Mouse (Mus musculus) gastrocnemius, postnatal 25 days (tissue): Measurements from ENCODE around the gene Park7. TPM values are rescaled to one million over a fixed set of nuclear protein-coding genes. Genes with fewer than 3 reads are reported as not detected.
A peak's percentile ranks its signal among the peaks of the same experiment; 100 is the strongest.
"Not testable (repeated sequence)": the region's sequence is repeated elsewhere in the genome, so short reads cannot be mapped to it uniquely, and the experiment has no call there.

Experiments used
- DNase-seq: peaks from one replicate; pipeline ENCODE4 v3.0.0; 2022
- total RNA-seq, 2 experiments: library from RNA; stranded (reverse); gene quantifications; 1 replicate in 1 of 2; 2 replicates in 1 of 2; pipeline ENCODE4 v1.2.3; 2021

Gene Park7
- total RNA-seq, 2 experiments from 2014 or later: 669 to 811 TPM

- no peak for DNase-seq
Measured at GRCm38 (mm10) chr4:150875393-150875792, 38.8 kb downstream of the Park7 start.

GRCm38 (mm10) chr4:150874416-150874815 is 39.8 kb downstream of the Park7 start:
- DNase-seq: not testable (repeated sequence)

- no peak for DNase-seq
Measured at GRCm38 (mm10) chr4:150872681-150873080, 41.6 kb downstream of the Park7 start.

GRCm38 (mm10) chr4:150872139-150872651 is 42.0 kb downstream of the Park7 start:
- peak; percentile 77 for DNase-seq

GRCm38 (mm10) chr4:150871392-150872138 is 42.7 kb downstream of the Park7 start:
- DNase-seq: peak; percentile 85

GRCm38 (mm10) chr4:150870963-150871391 is 43.3 kb downstream of the Park7 start:
- no peak for DNase-seq

GRCm38 (mm10) chr4:150869276-150870197 is 44.7 kb downstream of the Park7 start:
- DNase-seq: no peak

- DNase-seq: no peak
Measured at GRCm38 (mm10) chr4:150868859-150869258, 45.4 kb downstream of the Park7 start.

GRCm38 (mm10) chr4:150868161-150868560 is 46.1 kb downstream of the Park7 start:
- no peak for DNase-seq

GRCm38 (mm10) chr4:150866494-150866893 is 47.7 kb downstream of the Park7 start:
- DNase-seq: no peak

GRCm38 (mm10) chr4:150866069-150866468 is 48.2 kb downstream of the Park7 start:
- DNase-seq: no peak

- no peak for DNase-seq
Measured at GRCm38 (mm10) chr4:150865371-150865770, 48.9 kb downstream of the Park7 start.

GRCm38 (mm10) chr4:150862626-150863375 is 51.4 kb downstream of the Park7 start:
- no peak for DNase-seq

GRCm38 (mm10) chr4:150861161-150861560 is 53.1 kb downstream of the Park7 start:
- DNase-seq: no peak

GRCm38 (mm10) chr4:150860526-150860925 is 53.7 kb downstream of the Park7 start:
- DNase-seq: no peak

- no peak for DNase-seq
Measured at GRCm38 (mm10) chr4:150855346-150855745, 58.9 kb downstream of the Park7 start.

GRCm38 (mm10) chr4:150854839-150855246 is 59.4 kb downstream of the Park7 start:
- peak; percentile 95 for DNase-seq

- DNase-seq: no peak
Measured at GRCm38 (mm10) chr4:150853680-150854461, 60.4 kb downstream of the Park7 start, which contains the start of gene Errfi1. Gene Errfi1 (plus strand): TSS chr4:150853919.

GRCm38 (mm10) chr4:150852479-150852878 is 61.8 kb downstream of the Park7 start:
- no peak for DNase-seq

GRCm38 (mm10) chr4:150852045-150852444 is 62.2 kb downstream of the Park7 start:
- DNase-seq: no peak

- no peak for DNase-seq
Measured at GRCm38 (mm10) chr4:150850893-150851292, 63.3 kb downstream of the Park7 start.
